Mouse (Mus musculus) splenic B cell, adult 2 months (primary cell): ENCODE data around the gene Cdk1.
A peak's percentile ranks its signal among the peaks of the same experiment; 100 is the strongest.
"Not testable (repeated sequence)": the region's sequence is repeated elsewhere in the genome, so short reads cannot be mapped to it uniquely, and the experiment has no call there.

Source experiments
- DNase-seq: peaks from one replicate; pipeline ENCODE4 v3.0.0-alpha.2; 2011; ENCODE audit warnings: low read depth, low spot score
- H3K27me3 ChIP-seq: 2 replicates; pipeline ENCODE4 v1.6.1; 2012; ENCODE audit warnings: mild to moderate bottlenecking, low read length, moderate library complexity, mixed read lengths; ENCODE audit not compliant: control insufficient read depth, poor library complexity, insufficient read depth, severe bottlenecking
- H3K36me3 ChIP-seq: 2 replicates; pipeline ENCODE4 v1.6.1; 2012; ENCODE audit warnings: mild to moderate bottlenecking, low read length, moderate library complexity, mixed read lengths; ENCODE audit not compliant: control insufficient read depth, poor library complexity, insufficient read depth, severe bottlenecking

Gene Cdk1

GRCm38 (mm10) chr10:69366877-69367387 lies 14.2 kb upstream of the Cdk1 start:
- Histone ChIP-seq H3K27me3 (no peaks in the 10 kb centered on the region), H3K36me3 (no peaks in the 10 kb centered on the region)
- DNase-seq: peak; percentile 49

- no peak for DNase-seq
- H3K27me3 ChIP-seq: no peaks in the 10 kb centered on the region
- H3K36me3 ChIP-seq: no peaks in the 10 kb centered on the region
Measured at GRCm38 (mm10) chr10:69366208-69366607, 13.5 kb upstream of the Cdk1 start.

- no peaks in the 10 kb centered on the region for H3K27me3 ChIP-seq
- H3K36me3 ChIP-seq: no peaks in the 10 kb centered on the region
- DNase-seq: no peak
Measured at GRCm38 (mm10) chr10:69359666-69360065, 6.9 kb upstream of the Cdk1 start.

GRCm38 (mm10) chr10:69353086-69353479 lies 345 bp upstream of the Cdk1 start:
- H3K27me3 ChIP-seq, DNase-seq, H3K36me3 ChIP-seq: not testable (repeated sequence)

GRCm38 (mm10) chr10:69351842-69352211 lies 911 bp downstream of the Cdk1 start:
- Histone ChIP-seq H3K36me3 (no peaks in the 10 kb centered on the region), H3K27me3 (no peaks in the 10 kb centered on the region)
- DNase-seq: no peak

GRCm38 (mm10) chr10:69351071-69351841 lies 1.5 kb downstream of the Cdk1 start:
- peak; percentile 4 for DNase-seq
- Histone ChIP-seq H3K36me3 (no peaks in the 10 kb centered on the region), H3K27me3 (no peaks in the 10 kb centered on the region)

- no peaks in the 10 kb centered on the region for H3K27me3 ChIP-seq
- DNase-seq: no peak
Measured at GRCm38 (mm10) chr10:69348206-69348605, 4.5 kb downstream of the Cdk1 start.

GRCm38 (mm10) chr10:69342328-69342727 lies 10.4 kb downstream of the Cdk1 start:
- Histone ChIP-seq H3K36me3 (no peaks in the 10 kb centered on the region), H3K27me3 (no peaks in the 10 kb centered on the region)
- DNase-seq: no peak

More at GRCm38 (mm10) chr10:69348206-69348605, 4.5 kb downstream of the Cdk1 start:
- no peaks in the 10 kb centered on the region for H3K36me3 ChIP-seq

- no peaks in the 10 kb centered on the region for H3K36me3 ChIP-seq
- no peaks in the 10 kb centered on the region for H3K27me3 ChIP-seq
- DNase-seq: no peak
Measured at GRCm38 (mm10) chr10:69341570-69342227, 11.0 kb downstream of the Cdk1 start.

- no peaks in the 10 kb centered on the region for H3K27me3 ChIP-seq
- DNase-seq: no peak
- no peaks in the 10 kb centered on the region for H3K36me3 ChIP-seq
Measured at GRCm38 (mm10) chr10:69340001-69340400, 12.7 kb downstream of the Cdk1 start.

GRCm38 (mm10) chr10:69336219-69336618 lies 16.5 kb downstream of the Cdk1 start:
- Histone ChIP-seq H3K36me3 (no peaks in the 10 kb centered on the region), H3K27me3 (no peaks in the 10 kb centered on the region)
- DNase-seq: no peak

- DNase-seq: no peak
- Histone ChIP-seq H3K36me3 (no peaks in the 10 kb centered on the region), H3K27me3 (no peaks in the 10 kb centered on the region)
Measured at GRCm38 (mm10) chr10:69335611-69336010, 17.1 kb downstream of the Cdk1 start.

- Histone ChIP-seq H3K36me3 (no peaks in the 10 kb centered on the region), H3K27me3 (no peaks in the 10 kb centered on the region)
- no peak for DNase-seq
Measured at GRCm38 (mm10) chr10:69335195-69335536, 17.6 kb downstream of the Cdk1 start.

GRCm38 (mm10) chr10:69334271-69335194 lies 18.2 kb downstream of the Cdk1 start:
- no peaks in the 10 kb centered on the region for H3K27me3 ChIP-seq
- DNase-seq: no peak
- H3K36me3 ChIP-seq: no peaks in the 10 kb centered on the region

GRCm38 (mm10) chr10:69333212-69333611 lies 19.5 kb downstream of the Cdk1 start:
- no peaks in the 10 kb centered on the region for H3K36me3 ChIP-seq
- DNase-seq: no peak
- H3K27me3 ChIP-seq: no peaks in the 10 kb centered on the region
